In genomic region chr3:75666962-75667361, GRCm38 (mm10) we compare ENCODE assay signal across 26 mouse cellular contexts.
DNase-seq lines count a peak whose midpoint lies in the region; ATAC-seq lines count a peak whose summit lies in the region.
"Had no signal": no experiment of that assay in that cellular context is flagged by ENCODE, and none has a peak within 500 bp of the region (broad histone marks: within the 10 kb centered on the region; RNA-seq: fewer than 3 reads in every experiment).

No protein-coding gene starts in this region.

- peak; percentile 8 for DNase-seq in A20 (ENCODE audit: low read depth, low spot score)
- peak; percentile 38 for DNase-seq in naive thymus-derived CD4-positive, alpha-beta T cell, adult 2 months (ENCODE audit: low read depth)
- no peak for DNase-seq in testis, postnatal 14 days (ENCODE audit: low spot score)
- DNase-seq in cerebellum, postnatal 25 days: no peak
- DNase-seq in limb, embryonic 10.5 days (ENCODE audit: low spot score): no peak
- DNase-seq: adrenal gland, postnatal 10 days; adrenal gland, postnatal 36 days; B cell, adult 2 months; cerebellum, adult 18-20 months; cerebellum, adult 9-10 months; cerebellum, postnatal 14 days; gastrocnemius, postnatal 25 days; heart, adult 18-20 months; heart, postnatal 10 days; heart, postnatal 36 days had no signal

- no peak overlapping the region for H3K4me3 ChIP-seq in limb, embryonic 10.5 days
- H3K4me3 ChIP-seq: embryonic facial prominence, embryonic 12.5 days; embryonic facial prominence, embryonic 15.5 days; heart, embryonic 12.5 days; heart, embryonic 15.5 days; hindbrain, embryonic 10.5 days; hindbrain, embryonic 13.5 days had no signal

- no peaks in the 10 kb centered on the region for H3K36me3 ChIP-seq in limb, embryonic 10.5 days
- H3K36me3 ChIP-seq: embryonic facial prominence, embryonic 12.5 days; embryonic facial prominence, embryonic 15.5 days; heart, embryonic 12.5 days; heart, embryonic 15.5 days; hindbrain, embryonic 10.5 days; hindbrain, embryonic 13.5 days had no signal

- no peaks in the 10 kb centered on the region for H3K9me3 ChIP-seq in limb, embryonic 10.5 days (replicated peaks)
- H3K9me3 ChIP-seq: embryonic facial prominence, embryonic 12.5 days; embryonic facial prominence, embryonic 15.5 days; heart, embryonic 12.5 days; heart, embryonic 15.5 days; hindbrain, embryonic 10.5 days; hindbrain, embryonic 13.5 days had no signal

- no peaks in the 10 kb centered on the region for H3K4me1 ChIP-seq in limb, embryonic 10.5 days
- H3K4me1 ChIP-seq: embryonic facial prominence, embryonic 12.5 days; embryonic facial prominence, embryonic 15.5 days; heart, embryonic 12.5 days; heart, embryonic 15.5 days; hindbrain, embryonic 10.5 days; hindbrain, embryonic 13.5 days had no signal

- no peak overlapping the region for H3K27ac ChIP-seq in limb, embryonic 10.5 days
- H3K27ac ChIP-seq: embryonic facial prominence, embryonic 12.5 days; embryonic facial prominence, embryonic 15.5 days; heart, embryonic 15.5 days; hindbrain, embryonic 10.5 days; hindbrain, embryonic 13.5 days had no signal

- no peaks in the 10 kb centered on the region for H3K27me3 ChIP-seq in limb, embryonic 10.5 days (ENCODE audit: low read depth, poor library complexity, severe bottlenecking)
- H3K27me3 ChIP-seq: embryonic facial prominence, embryonic 12.5 days; embryonic facial prominence, embryonic 15.5 days; heart, embryonic 12.5 days; heart, embryonic 15.5 days; hindbrain, embryonic 13.5 days had no signal

- 87% methylated on average over 3 of the region's 3 CpGs for WGBS in limb, embryonic 10.5 days

- peak; percentile 95 for ATAC-seq in CD4-positive, CD25-positive, alpha-beta regulatory T cell, adult 4 months
- peak; percentile 90 for ATAC-seq in activated CD4-positive, CD25-positive, alpha-beta regulatory T cell, adult 4 months
- ATAC-seq in megakaryocyte progenitor cell, adult 5-6 weeks (replicated peaks; ENCODE audit: poor library complexity): no peak
- ATAC-seq: forebrain, embryonic 14.5 days; hindbrain, embryonic 16.5 days had no signal

Comparison
In these comparisons a context has a peak if more than half of its experiments do, and no peak if none do; other contexts are left out.
1. DNase-seq: peak in A20 (single experiment) and naive thymus-derived CD4-positive, alpha-beta T cell, adult 2 months (single experiment); none in testis, postnatal 14 days (single experiment), cerebellum, postnatal 25 days (0 of 2) and limb, embryonic 10.5 days (single experiment).